Mouse (Mus musculus): ENCODE measurements around the gene Trim65.

DNA sequence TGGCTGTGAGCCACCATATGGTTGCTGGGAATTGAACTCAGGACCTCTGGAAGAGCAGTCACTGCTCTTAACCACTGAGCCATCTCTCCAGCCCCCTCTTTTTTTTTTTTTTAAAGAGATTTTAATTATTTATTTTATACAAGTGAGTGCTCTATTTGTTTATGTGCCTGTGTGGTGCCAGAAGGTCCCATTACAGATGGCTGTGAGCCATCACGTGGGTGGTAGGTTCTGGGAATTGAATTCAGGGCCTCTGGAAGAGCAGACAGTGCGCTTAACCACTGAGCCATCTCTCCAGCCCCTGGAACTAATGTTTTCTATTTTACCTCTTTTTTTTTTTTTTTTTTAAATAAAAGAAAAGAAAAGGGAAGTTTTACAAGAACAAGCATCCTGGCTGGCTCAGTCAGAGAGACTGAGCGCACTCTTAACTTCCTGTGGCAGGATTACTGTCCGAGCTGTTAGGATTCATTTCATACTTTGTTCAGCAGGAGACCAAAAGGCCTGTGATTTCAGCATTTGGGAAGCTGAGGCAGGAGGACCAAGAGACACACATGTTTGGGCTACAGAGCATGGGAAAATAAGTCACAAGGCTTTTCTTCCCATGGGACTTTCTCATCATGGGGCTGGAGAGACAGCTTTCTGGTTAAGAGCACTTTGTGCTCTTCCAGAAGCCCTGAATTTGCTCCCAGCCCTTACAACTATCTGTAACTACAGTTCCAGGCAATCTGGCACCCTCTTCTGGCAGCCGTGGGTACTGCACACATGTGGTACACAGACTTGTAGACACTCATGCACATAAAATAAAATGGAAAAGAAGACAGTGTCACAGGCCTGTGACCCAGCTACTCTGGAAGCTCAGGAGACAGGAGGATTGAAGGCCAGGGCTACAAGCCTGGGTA, 34.5 kb downstream of the Trim65 start:
- peak; percentile 66 for TF ChIP-seq CTCF (IDR thresholded peaks at IDR 0.05)
- TF ChIP-seq EP300 (IDR thresholded peaks at IDR 0.05) = no peak
